Mouse (Mus musculus) erythroblast, adult 5-6 weeks (primary cell): ENCODE data around the gene Atxn7. TPM values are rescaled to one million over a fixed set of nuclear protein-coding genes. Genes with fewer than 3 reads are reported as not detected.

ENCODE experiments used
- ATAC-seq: replicated peaks from 2 replicates; pipeline ENCODE4 v1.8.0; 2016; ENCODE audit warnings: moderate number of reproducible peaks, mild to moderate bottlenecking, moderate TSS enrichment, inconsistent platforms; ENCODE audit not compliant: poor library complexity, low FRiP score, severe bottlenecking
- total RNA-seq, 2 experiments: library from RNA; stranded (forward) in 1 of 2; stranded (reverse) in 1 of 2; fragments of 150-400 nt in 1 of 2; fragments of 200-764, 138-1000 nt in 1 of 2; gene quantifications; 2 replicates each; pipeline versions ENCODE4 v1.2.3 to v1.2.4; 2015 to 2017; ENCODE audit warnings: low replicate concordance in 2 of 2

Gene Atxn7
- total RNA-seq, 2 experiments from 2014 or later, result 2.3 to 3.0 TPM

DNA sequence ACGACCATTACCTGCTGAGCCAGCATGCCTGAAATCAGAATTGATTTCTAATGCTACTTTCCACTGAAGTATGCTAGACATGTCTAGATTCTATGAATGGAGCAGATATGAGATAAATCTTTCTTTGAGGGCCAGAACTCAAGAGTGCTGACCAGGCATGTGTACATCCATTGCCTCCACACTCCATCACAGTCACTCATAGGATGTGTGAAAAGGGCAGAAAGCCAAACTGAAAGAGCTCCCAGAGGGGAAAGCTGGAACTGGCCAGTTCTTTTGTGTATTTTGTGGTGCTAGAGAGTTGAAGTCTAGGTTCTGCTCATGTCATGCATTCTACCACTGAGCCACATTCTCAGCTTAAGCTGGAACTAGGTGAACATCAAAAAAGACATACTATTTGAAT, 16.3 kb downstream of the Atxn7 start:
- no peak for ATAC-seq

- ATAC-seq, result no peak
Measured at GRCm38 (mm10) chr14:13981286-13981685, 20.0 kb downstream of the Atxn7 start.

- no peak for ATAC-seq
Measured at GRCm38 (mm10) chr14:13982174-13982573, 20.9 kb downstream of the Atxn7 start.

GRCm38 (mm10) chr14:13988397-13988796, 27.2 kb downstream of the Atxn7 start:
- ATAC-seq, result no peak

DNA sequence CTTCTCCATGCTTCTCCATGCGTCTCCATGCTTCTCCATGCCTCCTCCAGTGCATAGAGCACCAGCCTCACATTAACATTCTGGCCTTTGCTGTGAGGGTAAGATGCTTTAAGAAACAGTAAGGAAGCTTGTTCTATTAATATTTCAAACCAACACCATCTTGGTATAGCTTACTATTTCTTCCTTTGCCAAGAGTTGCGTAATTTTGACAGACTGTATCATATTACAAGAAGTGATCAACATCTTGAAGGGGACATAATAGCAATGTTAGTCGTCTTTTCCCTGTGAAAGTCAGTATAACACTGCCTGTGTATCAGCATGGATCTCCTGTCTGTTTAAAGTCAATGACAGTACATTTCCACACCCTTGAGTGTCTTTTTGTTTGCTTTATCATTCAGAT, 29.5 kb downstream of the Atxn7 start:
- no peak for ATAC-seq

GRCm38 (mm10) chr14:13995206-13996097, 34.2 kb downstream of the Atxn7 start:
- no peak for ATAC-seq

DNA sequence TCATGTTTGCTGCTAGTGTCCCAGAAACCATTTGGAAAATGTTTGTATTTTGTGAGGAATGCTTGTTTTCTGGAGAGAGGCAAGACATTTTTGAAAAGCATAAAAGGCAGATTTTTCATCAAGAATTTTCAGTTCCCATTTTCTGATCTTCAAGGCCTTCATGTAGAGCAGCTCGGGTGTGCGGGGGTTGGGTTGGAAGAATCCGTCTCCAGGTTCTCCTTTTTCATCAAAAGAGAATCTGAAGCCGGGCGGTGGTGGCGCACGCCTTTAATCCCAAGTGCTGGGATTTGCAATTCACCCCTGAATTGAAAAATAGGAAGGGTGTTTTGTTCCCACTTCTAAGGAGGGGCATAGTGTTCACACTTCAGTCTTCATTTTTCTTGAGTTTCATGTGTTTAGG, 41.5 kb downstream of the Atxn7 start:
- ATAC-seq, result no peak

DNA sequence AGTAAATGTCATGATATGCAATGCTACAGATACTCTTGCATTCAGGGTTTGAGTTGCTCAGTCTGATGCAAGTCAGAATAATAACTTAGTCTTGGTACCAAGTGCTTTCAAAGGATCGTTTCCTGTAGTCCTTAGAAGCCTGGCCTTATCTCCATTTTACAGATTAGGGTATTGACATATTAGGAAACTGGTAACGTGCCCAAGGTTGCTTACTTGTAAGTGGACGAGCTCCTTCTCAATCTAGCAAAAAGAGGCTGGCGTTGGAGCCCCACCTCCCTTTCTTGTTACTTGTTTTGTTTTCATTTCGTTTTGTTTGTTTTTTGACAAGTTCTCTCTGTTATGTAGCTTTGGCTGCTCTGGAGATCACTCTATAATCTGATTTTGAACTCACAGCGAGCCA, 48.5 kb downstream of the Atxn7 start:
- no peak for ATAC-seq

GRCm38 (mm10) chr14:14012383-14013251, 51.4 kb downstream of the Atxn7 start:
- ATAC-seq, result peak; percentile 93

- ATAC-seq, result peak; percentile 50; the same call in 1 of the 2 replicates
Measured at GRCm38 (mm10) chr14:14013252-14013711, 52.0 kb downstream of the Atxn7 start.

DNA sequence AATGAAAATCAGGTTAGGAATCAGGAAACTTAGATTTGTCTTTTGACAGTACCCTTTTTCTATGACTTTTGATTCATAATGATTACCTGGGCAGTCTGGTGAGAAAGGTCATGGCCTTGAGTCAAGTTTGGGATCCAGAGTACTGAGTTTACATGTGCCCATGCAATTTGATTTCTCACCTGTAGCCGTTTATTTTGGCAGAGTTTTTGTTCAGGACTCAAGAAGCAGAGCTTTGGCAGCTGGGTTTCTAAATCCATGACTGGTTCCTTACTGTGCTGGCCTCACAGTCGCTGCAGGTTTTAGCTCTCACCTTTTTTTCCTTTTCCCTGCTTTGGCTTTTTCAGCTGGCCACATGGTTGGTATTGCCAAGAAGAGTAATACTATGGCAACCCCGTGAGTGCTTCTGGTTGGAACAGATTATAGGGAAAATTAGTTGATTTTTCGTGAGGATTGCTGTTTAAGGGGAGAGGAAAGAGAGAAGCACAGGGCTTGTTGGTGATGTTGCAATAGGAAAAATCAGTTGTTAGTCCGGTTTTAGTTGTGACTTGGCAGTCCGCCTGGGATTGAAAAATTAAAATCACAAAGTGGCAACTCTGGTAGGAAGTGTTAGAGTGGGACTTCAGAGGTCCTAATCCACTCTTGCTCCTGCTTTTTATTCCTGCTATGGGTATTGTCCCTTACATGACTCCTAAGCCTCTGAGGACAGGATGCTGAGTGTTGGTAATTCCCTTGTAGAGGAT, 53.6 kb downstream of the Atxn7 start:
- ATAC-seq, result no peak

GRCm38 (mm10) chr14:14019155-14019894, 58.1 kb downstream of the Atxn7 start:
- ATAC-seq, result peak; percentile 71

- no peak for ATAC-seq
Measured at GRCm38 (mm10) chr14:14021244-14021643, 60.0 kb downstream of the Atxn7 start.

DNA sequence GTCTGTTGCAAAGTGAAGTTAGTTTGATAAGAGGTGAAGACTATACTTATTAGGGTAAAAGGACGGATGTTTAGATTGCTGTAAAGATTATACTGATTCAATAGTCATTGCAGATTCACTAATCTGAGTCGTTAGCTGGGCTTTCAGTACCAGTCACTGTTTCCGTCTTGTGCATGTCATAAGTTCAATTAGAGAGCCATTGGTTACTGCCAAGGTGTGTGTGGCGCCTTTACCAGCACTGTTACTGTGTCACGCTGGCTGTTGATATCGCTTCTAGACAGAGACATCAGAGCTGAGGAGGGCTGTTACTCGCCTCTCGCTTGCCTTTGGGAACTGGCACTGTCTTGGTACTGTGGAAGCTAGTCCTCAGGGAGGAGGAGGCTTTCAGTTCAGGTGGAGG, 64.6 kb downstream of the Atxn7 start:
- no peak for ATAC-seq

DNA sequence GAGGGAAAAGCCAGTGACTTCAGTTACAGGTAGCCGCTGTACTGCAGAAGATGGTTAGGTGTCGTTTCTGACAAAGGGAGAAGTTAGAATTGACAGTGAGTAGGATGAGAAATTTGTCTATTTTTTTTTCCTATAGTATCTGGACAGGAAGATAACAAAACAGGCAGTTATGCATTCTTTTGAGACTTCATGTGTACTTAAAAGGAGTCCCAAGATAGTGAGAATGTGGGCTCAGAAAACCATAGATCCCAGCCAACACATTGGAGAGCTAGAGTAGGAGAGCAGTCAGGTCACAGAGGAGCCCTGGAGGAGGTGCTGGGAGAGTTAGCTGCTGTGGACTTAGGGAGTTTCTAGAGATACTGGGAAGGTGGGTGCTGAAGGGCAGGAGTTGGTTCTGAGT, 69.4 kb downstream of the Atxn7 start:
- ATAC-seq, result no peak

DNA sequence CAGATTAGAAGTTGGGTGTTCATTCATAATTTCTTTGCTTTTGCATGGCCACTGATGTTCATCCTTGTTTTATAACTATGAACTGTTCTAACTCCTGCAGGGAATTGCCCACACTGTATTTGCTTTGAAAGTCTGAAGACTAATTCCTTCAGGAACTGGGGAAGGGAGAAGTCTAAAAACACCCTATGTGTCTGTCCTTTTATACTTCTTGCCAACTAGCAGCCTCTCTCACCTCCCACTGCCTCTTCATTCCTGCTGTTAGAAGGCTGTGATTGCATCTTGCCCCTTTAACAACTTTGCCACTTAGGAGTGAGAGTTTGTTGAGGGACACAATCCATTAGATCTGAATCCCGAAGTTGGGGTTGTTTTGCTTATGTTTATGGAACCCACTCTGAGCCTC, 71.6 kb downstream of the Atxn7 start:
- ATAC-seq, result no peak

- no peak for ATAC-seq
Measured at GRCm38 (mm10) chr14:14036352-14036751, 75.1 kb downstream of the Atxn7 start.

DNA sequence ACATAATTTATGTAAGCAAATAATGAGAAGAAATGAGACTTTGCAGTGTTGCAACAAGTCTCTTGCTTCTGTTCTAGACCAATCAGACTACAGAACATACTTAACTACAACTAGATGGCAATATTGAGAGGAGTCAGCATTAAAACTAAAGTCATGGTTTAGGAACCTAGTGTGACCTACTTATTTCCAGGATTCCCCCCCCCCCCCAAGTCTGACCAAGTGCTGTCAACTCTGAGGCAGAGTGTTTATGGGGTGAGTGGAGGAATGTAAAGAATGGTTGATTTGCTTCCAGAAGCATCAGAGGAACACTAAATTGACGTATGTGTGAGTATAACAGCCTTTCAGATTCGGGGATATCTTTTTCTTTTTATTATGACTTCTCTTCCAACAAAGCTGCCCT, 77.0 kb downstream of the Atxn7 start:
- ATAC-seq, result no peak

GRCm38 (mm10) chr14:14042336-14042735, 81.1 kb downstream of the Atxn7 start:
- ATAC-seq, result no peak
